Mouse (Mus musculus) neural tube, embryonic 10.5 days (tissue): ENCODE measurements around the gene Olfr1388.
"Not testable (repeated sequence)": the region's sequence is repeated elsewhere in the genome, so short reads cannot be mapped to it uniquely, and the experiment has no call there.

ENCODE experiments used
- DNase-seq: peaks from one replicate; pipeline ENCODE4 v3.0.0-alpha.2; 2017; ENCODE audit warnings: low spot score; ENCODE audit errors: extremely low spot score

The Olfr1388 gene

DNA sequence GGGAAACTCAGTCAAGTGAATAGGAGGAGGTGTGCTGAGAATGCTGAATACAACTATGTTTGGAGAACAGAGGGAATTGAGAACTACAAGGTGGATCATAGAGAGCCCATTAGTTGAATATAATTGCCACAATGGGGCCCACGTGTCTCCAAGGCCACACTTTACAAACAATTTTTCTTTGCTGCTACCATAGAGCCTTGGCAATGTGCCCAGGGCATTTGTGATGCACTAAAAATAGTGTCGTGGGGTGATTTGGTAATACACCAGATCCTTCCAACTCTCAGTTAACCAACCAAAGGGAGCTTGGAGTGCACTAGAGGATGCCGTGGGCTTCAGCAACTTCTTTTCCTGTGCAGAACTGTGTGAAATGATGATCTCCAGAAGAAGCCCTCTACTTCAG is at the start of gene Olfr1388:
Gene Olfr1388 (plus strand): TSS at position 214 of the 400 bp plus-strand sequence.
- no peak for DNase-seq

DNA sequence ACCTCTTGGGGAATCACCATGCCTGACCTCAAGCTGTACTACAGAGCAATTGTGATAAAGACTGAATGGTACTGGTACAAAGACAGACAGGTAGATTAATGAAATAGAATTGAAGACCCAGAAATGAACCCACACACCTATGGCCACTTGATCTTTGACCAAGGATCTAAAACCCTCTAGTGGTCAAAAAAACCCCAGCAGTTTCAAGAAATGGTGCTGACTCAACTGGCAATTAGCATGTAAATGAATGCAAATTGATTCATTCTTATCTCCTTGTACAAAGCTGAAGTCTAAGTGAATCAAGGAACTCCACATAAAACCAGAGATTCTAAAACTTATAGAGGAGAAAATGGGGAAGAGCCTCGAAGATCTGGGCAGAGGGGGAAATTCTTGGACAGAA is 43.7 kb upstream of the Olfr1388 start:
- not testable (repeated sequence) for DNase-seq

DNA sequence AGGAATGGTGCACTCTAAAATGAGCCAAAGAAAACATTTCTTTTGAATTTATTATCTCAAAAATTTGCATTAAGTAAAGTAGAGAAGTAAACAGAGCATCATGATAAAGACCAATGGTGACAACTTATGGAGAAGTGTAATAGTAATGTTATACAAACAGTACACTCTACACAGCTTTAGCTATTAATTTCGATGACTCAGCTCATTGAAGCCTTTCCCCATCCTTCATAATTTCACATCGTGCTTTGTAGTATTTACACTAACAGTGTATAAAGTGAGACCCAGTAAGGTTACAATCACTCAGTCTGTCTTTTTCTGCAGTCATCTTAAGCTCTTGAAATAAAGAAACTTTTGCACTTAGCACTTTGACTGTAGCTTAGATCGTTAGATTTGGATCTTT is 29.6 kb upstream of the Olfr1388 start:
- DNase-seq, result no peak

DNA sequence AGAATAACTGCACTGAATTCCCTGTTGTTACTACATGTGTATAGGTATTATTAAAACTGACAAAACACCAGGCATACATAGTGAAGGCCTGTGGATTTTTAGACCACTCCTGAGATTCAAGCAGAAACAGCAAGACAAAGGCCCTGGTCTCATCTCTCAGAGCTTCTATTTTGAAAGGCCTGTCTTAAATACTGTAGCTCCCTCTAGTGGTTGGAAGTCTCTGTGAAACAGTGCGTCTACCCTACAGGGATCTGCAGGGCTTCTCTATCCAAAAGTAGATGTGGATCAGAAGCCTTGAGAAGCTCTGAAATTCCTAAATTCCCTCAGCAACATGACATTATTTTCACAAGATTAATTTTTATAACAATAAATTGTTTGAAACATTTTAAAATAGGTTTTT is 25.9 kb upstream of the Olfr1388 start:
- no peak for DNase-seq

DNA sequence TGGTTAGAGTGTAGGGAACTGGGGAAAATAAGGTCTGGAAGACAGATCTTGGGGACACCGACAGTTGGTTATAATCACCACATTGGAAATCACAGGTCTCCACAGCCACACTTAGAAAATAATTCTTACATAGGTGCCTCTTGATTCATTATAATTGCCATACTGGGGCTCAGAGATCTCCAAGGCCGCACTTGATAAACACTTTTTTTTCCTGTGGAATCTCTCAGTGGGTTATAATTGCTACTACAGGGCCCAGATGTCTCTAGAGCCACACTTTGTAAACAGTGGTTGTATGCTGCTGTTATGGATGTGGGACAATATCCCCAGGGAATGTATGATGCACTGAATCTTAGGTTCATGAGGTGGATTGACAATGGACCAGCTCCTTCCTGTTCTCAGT is 13.7 kb upstream of the Olfr1388 start, which contains the start of gene Olfr1389:
Gene Olfr1389 (plus strand): TSS at position 301 of the 400 bp plus-strand sequence.
- DNase-seq, result no peak

DNA sequence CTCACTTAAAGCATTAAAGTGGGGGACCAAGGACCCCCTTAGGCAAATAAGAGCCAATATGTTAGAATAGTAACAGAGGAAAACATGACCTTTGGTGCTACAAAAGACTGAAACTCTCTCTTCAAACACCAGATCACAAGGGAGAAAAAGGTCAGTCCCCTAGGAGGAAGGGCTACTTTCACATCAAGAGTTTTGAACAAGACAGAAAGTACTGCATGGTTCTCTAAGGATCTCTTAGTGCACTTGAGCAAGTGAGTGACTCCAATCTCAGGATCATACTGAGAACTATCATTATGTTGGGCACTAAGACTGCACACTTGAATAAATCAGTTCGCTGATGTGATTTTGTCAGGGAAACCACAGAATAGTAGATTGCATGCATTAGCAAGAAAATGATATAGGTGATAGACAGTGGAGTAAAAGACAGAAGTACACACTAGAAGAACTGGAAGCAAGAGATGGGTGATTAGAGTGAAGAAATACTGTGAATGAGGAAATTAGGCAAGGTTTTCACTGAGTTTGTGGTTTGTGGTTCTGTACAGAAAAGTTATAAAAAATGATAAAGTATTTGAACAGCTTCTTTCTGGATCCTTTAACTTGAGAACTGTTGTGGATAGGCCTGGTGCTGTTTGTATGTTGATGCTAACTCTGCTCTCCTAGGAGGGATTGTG is 11.0 kb upstream of the Olfr1388 start:
- no peak for DNase-seq

DNA sequence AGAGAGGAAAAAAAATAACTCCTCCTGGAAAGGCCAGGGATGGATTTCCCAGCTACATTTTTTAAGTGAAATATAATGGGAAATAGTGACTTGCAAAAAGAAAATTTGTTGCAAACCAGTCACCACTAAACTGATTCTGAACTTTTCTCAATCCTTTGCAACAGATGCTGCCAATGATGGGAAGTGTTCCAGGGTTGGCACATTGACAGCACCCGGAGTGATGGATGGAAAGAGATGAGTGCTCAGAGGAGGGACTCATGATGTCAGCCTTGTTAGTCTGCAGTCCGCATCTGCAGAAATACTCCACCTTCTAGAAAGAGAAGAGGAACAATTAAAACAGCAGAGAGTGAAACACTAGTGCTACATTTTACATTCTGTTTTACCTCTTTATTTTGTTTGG is 6.8 kb upstream of the Olfr1388 start:
- DNase-seq, result no peak

DNA sequence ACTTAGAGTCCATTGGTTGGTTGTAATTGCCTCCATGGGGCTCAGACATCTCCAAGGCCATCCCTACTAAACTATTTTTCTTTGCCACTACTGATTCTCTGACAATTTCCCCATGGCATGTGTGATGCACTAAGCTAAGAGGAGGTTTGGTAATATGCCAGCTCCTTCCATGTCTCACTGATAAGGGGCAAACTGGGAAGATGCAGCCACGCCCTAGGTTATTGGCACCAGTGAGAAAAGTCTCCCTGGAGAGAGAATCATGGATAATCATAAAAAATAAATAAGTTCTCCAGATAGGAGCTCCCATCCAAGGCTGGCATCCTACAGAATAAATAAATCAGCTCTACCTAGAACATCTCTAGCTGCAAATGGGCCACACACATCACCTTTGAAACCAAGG is 18.6 kb downstream of the Olfr1388 start, which contains the start of gene Olfr1387:
Gene Olfr1387 (plus strand): TSS at position 301 of the 400 bp plus-strand sequence.
- no peak for DNase-seq

DNA sequence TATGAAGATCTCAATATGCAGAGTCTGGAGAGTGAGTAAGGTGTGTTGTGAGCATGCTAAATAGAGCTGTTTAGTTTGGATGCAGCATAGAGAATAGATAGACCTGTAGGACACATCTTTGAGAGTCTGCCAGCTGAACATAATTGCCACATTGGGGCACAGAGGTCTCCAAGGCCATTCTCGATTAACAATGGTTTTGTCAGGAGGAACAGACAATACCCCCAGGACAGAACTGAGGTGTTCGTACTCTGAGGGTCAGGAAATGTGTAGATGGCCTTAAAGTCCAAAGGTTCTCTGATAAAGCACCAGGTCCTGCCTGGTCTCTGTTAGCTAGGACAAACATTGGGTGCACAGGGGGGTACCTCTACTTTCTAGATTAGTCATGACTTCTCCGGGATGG is 28.3 kb downstream of the Olfr1388 start, which contains the start of gene Olfr1386:
Gene Olfr1386 (plus strand): TSS at position 301 of the 400 bp plus-strand sequence.
- DNase-seq, result not testable (repeated sequence)

DNA sequence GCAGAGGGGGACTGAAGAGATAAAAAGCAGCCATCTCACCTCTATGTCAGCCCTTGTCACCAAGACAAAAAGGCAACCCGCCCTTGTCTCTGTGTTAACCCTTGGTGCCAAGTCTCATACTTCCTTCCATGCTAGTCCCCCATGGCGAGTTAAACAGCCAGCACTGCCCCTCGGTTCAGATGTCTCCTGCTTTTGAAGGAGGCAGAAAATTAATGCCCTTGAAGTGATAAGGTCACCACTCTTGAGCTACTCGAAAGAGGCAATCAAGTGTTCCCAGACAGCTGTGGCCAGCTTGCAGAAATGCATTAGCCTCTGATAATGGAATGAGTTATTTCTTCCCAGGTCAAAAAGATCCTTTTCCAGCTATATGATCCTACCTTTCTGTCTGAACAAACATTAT is 49.5 kb downstream of the Olfr1388 start:
- no peak for DNase-seq

DNA sequence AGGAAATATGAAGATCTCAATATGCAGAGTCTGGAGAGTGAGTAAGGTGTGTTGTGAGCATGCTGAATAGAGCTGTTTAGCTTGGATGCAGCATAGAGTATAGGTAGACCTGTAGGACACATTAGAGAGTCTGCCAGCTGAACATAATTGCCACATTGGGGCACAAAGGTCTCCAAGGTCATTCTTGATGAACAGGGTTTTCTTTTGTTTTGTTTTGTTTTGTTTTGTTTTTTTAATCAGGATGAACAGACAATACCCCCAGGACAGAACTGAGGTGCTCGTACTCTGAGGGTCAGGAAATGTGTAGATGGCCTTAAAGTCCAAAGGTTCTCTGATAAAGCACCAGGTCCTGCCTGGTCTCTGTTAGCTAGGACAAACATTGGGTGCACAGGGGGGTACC is 52.3 kb downstream of the Olfr1388 start, which contains the start of gene Olfr1385:
Gene Olfr1385 (plus strand): TSS at position 301 of the 400 bp plus-strand sequence.
- DNase-seq, result not testable (repeated sequence)
